ENCODE assay signal across 8 mouse cellular contexts in genomic region chr15:82244115-82244804, GRCm38 (mm10). TPM values are rescaled to one million over a fixed set of nuclear protein-coding genes. Genes with fewer than 3 reads are reported as not detected.
A peak's percentile ranks its signal among the peaks of the same experiment; 100 is the strongest.
DNase-seq lines count a peak whose midpoint lies in the region; ATAC-seq and TF ChIP-seq lines count a peak whose summit lies in the region.

TSS of gene Cenpm (minus strand) at chr15:82244748.

- peaks cover 7 to 21% of the 10 kb centered on the region in 2 experiments for H3K36me3 ChIP-seq in CH12.LX (replicated peaks in 1 of 2; ENCODE audit: control insufficient read depth in 1 of 2, insufficient read depth in 1 of 2, low read length in 1 of 2)
- H3K36me3 ChIP-seq in forebrain, embryonic 12.5 days (replicated peaks), result 0 out of 2 replicates have a peak, but pooled peaks cover under 1% of the 10 kb centered on the region
- H3K36me3 ChIP-seq in liver, postnatal 0 days (replicated peaks; ENCODE audit: insufficient read depth, low read length), result peaks cover 3% of the 10 kb centered on the region; the same call in 1 of the 2 replicates
- H3K36me3 ChIP-seq in neural tube, embryonic 14.5 days (ENCODE audit: control insufficient read depth, insufficient read depth, low read length), result no peaks in the 10 kb centered on the region

- TF ChIP-seq POLR2A in CH12.LX (IDR thresholded peaks at IDR 0.05; ENCODE audit: low read depth, low read length), result peak; percentile 65

- WGBS in forebrain, embryonic 12.5 days, result under 1% methylated on average over 65 of the region's 65 CpGs
- WGBS in large intestine, adult 2 months, result under 1% methylated on average over 65 of the region's 65 CpGs
- under 1% methylated on average over 65 of the region's 65 CpGs for WGBS in liver, postnatal 0 days (ENCODE audit: insufficient replicate concordance)
- WGBS in neural tube, embryonic 14.5 days, result under 1% methylated on average over 65 of the region's 65 CpGs

- intact Hi-C loops in heart, postnatal 10 days (cut with DNase I), result no loop called here

- DNase-seq in CH12.LX (ENCODE audit: extremely low read depth), result peak; percentile 91
- peak; percentile 89 for DNase-seq in c-Kit-positive CD71-positive TER-119-negative erythroid progenitor cells, embryonic 14.5 days (ENCODE audit: low read depth)
- DNase-seq in heart, postnatal 10 days, result peak; percentile 96
- peak; percentile 65 for DNase-seq in large intestine, adult 2 months (ENCODE audit: low read depth, low spot score)
- DNase-seq in liver, postnatal 0 days, result peak; percentile 95
- DNase-seq in testis, postnatal 10 days (ENCODE audit: low spot score), result peak; percentile 93

- peak; percentile 98 for ATAC-seq in forebrain, embryonic 12.5 days (ENCODE audit: low FRiP score)
- peak; percentile 96 for ATAC-seq in liver, postnatal 0 days
- ATAC-seq in neural tube, embryonic 14.5 days (ENCODE audit: low read depth), result peak; percentile 98

- peak within 1 kb of the TSS; percentile 82 for H3K4me2 ChIP-seq in CH12.LX (ENCODE audit: insufficient read depth, low read depth, poor library complexity, severe bottlenecking)
- H3K4me2 ChIP-seq in forebrain, embryonic 12.5 days, result peak within 1 kb of the TSS; percentile 85
- peak within 1 kb of the TSS; percentile 98 for H3K4me2 ChIP-seq in liver, postnatal 0 days (ENCODE audit: low read depth, low read length)
- H3K4me2 ChIP-seq in neural tube, embryonic 14.5 days (ENCODE audit: low read depth, low read length), result peak within 1 kb of the TSS; percentile 74

- H3K27me3 ChIP-seq in CH12.LX (replicated peaks), result no peaks in the 10 kb centered on the region
- no peaks in the 10 kb centered on the region for H3K27me3 ChIP-seq in forebrain, embryonic 12.5 days
- H3K27me3 ChIP-seq in liver, postnatal 0 days (ENCODE audit: insufficient read depth, low read length), result no peaks in the 10 kb centered on the region
- H3K27me3 ChIP-seq in neural tube, embryonic 14.5 days (ENCODE audit: control insufficient read depth, insufficient read depth, low read length), result no peaks in the 10 kb centered on the region

- dilution Hi-C loops in CH12.LX (cut with MboI; ENCODE audit: extremely low pct_ligation_motif_present, extremely low pct_unique_long_range_greater_than_20kb, low sequenced_read_pairs), result no loop called here

- no peak for TF ChIP-seq EP300 in CH12.LX (IDR thresholded peaks at IDR 0.05; ENCODE audit: low read length)
- TF ChIP-seq EP300 in liver, postnatal 0 days (IDR thresholded peaks at IDR 0.05; ENCODE audit: low read depth), result no peak

- H3K27ac ChIP-seq in CH12.LX (ENCODE audit: insufficient read depth, low read depth), result peak within 1 kb of the TSS; percentile 87
- peak within 1 kb of the TSS; percentile 95 for H3K27ac ChIP-seq in forebrain, embryonic 12.5 days
- H3K27ac ChIP-seq in liver, postnatal 0 days (ENCODE audit: low read depth), result peak within 1 kb of the TSS; percentile 76
- H3K27ac ChIP-seq in neural tube, embryonic 14.5 days (ENCODE audit: low read depth, low read length), result peak within 1 kb of the TSS; percentile 13; the same call in 1 of the 2 replicates

- peaks cover 0 to 13% of the 10 kb centered on the region in 2 experiments; a peak in 3 of 4 replicates for H3K4me1 ChIP-seq in CH12.LX (ENCODE audit: control insufficient read depth in 1 of 2, insufficient read depth in 2 of 2)
- H3K4me1 ChIP-seq in forebrain, embryonic 12.5 days, result peaks cover 10% of the 10 kb centered on the region
- H3K4me1 ChIP-seq in liver, postnatal 0 days (ENCODE audit: insufficient read depth), result peaks cover 16% of the 10 kb centered on the region
- peaks cover 5% of the 10 kb centered on the region; the same call in 1 of the 2 replicates for H3K4me1 ChIP-seq in neural tube, embryonic 14.5 days (ENCODE audit: control insufficient read depth, insufficient read depth, low read length)

- TF ChIP-seq RAD21 in CH12.LX (IDR thresholded peaks at IDR 0.05; ENCODE audit: low read depth, low read length), result no peak

- TF ChIP-seq CTCF in CH12.LX (conservative IDR thresholded peaks at IDR 0.05 in 1 of 2, IDR thresholded peaks at IDR 0.05 in 1 of 2; ENCODE audit: low read depth in 2 of 2, low read length in 2 of 2), result no peak
- no peak for TF ChIP-seq CTCF in liver, postnatal 0 days (IDR thresholded peaks at IDR 0.05; ENCODE audit: low read depth)

- H3K9ac ChIP-seq in CH12.LX (ENCODE audit: insufficient read depth, low read depth), result peak within 1 kb of the TSS; percentile 72
- peak within 1 kb of the TSS; percentile 71 for H3K9ac ChIP-seq in forebrain, embryonic 12.5 days
- H3K9ac ChIP-seq in liver, postnatal 0 days (replicated peaks), result peak within 1 kb of the TSS; percentile 67
- H3K9ac ChIP-seq in neural tube, embryonic 14.5 days (replicated peaks; ENCODE audit: low read depth, low read length), result peak within 1 kb of the TSS; percentile 39

- in situ Hi-C loops in CH12.LX (cut with MboI; ENCODE audit: low pct_ligation_motif_present, low pct_unique_long_range_greater_than_20kb, low sequenced_read_pairs), result loop anchor here (10.0 kb wide), 1 partner anchor 179 kb away; the partner anchor contains the start of gene Mei1

- H3K4me3 ChIP-seq in CH12.LX (replicated peaks in 1 of 3; ENCODE audit: low read depth in 2 of 3, low read length in 2 of 3, poor library complexity in 1 of 3), result peak within 1 kb of the TSS; percentile 70 to 94 (median 79)
- peak within 1 kb of the TSS; percentile 65 for H3K4me3 ChIP-seq in forebrain, embryonic 12.5 days (replicated peaks)
- peak within 1 kb of the TSS; percentile 72 for H3K4me3 ChIP-seq in liver, postnatal 0 days (ENCODE audit: low read depth, low read length)
- peak within 1 kb of the TSS; percentile 66 for H3K4me3 ChIP-seq in neural tube, embryonic 14.5 days (ENCODE audit: low read depth, low read length)

- H3K9me3 ChIP-seq in CH12.LX (replicated peaks; ENCODE audit: low read length), result no peaks in the 10 kb centered on the region
- no peaks in the 10 kb centered on the region for H3K9me3 ChIP-seq in forebrain, embryonic 12.5 days
- no peaks in the 10 kb centered on the region for H3K9me3 ChIP-seq in liver, postnatal 0 days (ENCODE audit: low read length)
- no peaks in the 10 kb centered on the region for H3K9me3 ChIP-seq in neural tube, embryonic 14.5 days (ENCODE audit: control insufficient read depth, low read length)

- H3K79me2 ChIP-seq in CH12.LX (replicated peaks; ENCODE audit: control insufficient read depth, extremely low read depth, insufficient read depth, poor library complexity, severe bottlenecking), result peaks cover 4% of the 10 kb centered on the region; the same call in 1 of the 2 replicates

TF ChIP-seq in CH12.LX, 34 proteins besides CTCF, POLR2A, EP300 and RAD21 (continues in another document):
- TF ChIP-seq TCF12 (IDR thresholded peaks at IDR 0.05; ENCODE audit: low read depth, low read length), result peak; percentile 32; the same call in 1 of the 2 replicates
- TF ChIP-seq ZMIZ1 (IDR thresholded peaks at IDR 0.05; ENCODE audit: low read depth, low read length), result peak; percentile 71; the same call in 1 of the 2 replicates
- peak; percentile 88 for TF ChIP-seq SIN3A (IDR thresholded peaks at IDR 0.05; ENCODE audit: low read length)
- TF ChIP-seq MAX (IDR thresholded peaks at IDR 0.05; ENCODE audit: low read length), result peak; percentile 72
- no peak for TF ChIP-seq TBP (conservative IDR thresholded peaks at IDR 0.05; ENCODE audit: low read depth, low read length)
- TF ChIP-seq MYC (IDR thresholded peaks at IDR 0.05; ENCODE audit: low read depth, low read length), result peak; percentile 59; the same call in 1 of the 2 replicates
- TF ChIP-seq MAFK (IDR thresholded peaks at IDR 0.05; ENCODE audit: insufficient replicate concordance, low read length), result no peak
- TF ChIP-seq KAT2A (IDR thresholded peaks at IDR 0.05; ENCODE audit: insufficient replicate concordance, low read length), result no peak
- TF ChIP-seq ZKSCAN1 (IDR thresholded peaks at IDR 0.05; ENCODE audit: borderline replicate concordance, low read depth, low read length), result no peak
- no peak for TF ChIP-seq PAX5 (IDR thresholded peaks at IDR 0.05; ENCODE audit: low read length)
- peak; percentile 41; the same call in 1 of the 2 replicates for TF ChIP-seq ELF1 (IDR thresholded peaks at IDR 0.05; ENCODE audit: low read depth, low read length)
- no peak for TF ChIP-seq JUND (conservative IDR thresholded peaks at IDR 0.05; ENCODE audit: low read depth, low read length)
- 0 out of 2 replicates have a peak, but pooled peaks have one; percentile 17 for TF ChIP-seq IRF4 (IDR thresholded peaks at IDR 0.05; ENCODE audit: low read depth, low read length)
- no peak for TF ChIP-seq ZNF384 (IDR thresholded peaks at IDR 0.05; ENCODE audit: low read depth, low read length)
- TF ChIP-seq UBTF (IDR thresholded peaks at IDR 0.05; ENCODE audit: low read depth, low read length), result no peak
- 0 out of 2 replicates have a peak, but pooled peaks have one; percentile 65 for TF ChIP-seq E2F4 (IDR thresholded peaks at IDR 0.05; ENCODE audit: insufficient replicate concordance, low read depth, low read length)
- no peak for TF ChIP-seq CHD1 (IDR thresholded peaks at IDR 0.05; ENCODE audit: low read depth, low read length)
- peak; percentile 70 for TF ChIP-seq CHD2 (IDR thresholded peaks at IDR 0.05; ENCODE audit: low read length)
- no peak for TF ChIP-seq SMC3 (IDR thresholded peaks at IDR 0.05; ENCODE audit: low read depth, low read length)
- peak; percentile 40 for TF ChIP-seq HCFC1 (IDR thresholded peaks at IDR 0.05; ENCODE audit: low read depth, low read length)
- TF ChIP-seq USF2 (conservative IDR thresholded peaks at IDR 0.05; ENCODE audit: low read depth, low read length), result no peak
- no peak for TF ChIP-seq GABPA (IDR thresholded peaks at IDR 0.05; ENCODE audit: insufficient replicate concordance, low read depth, low read length)
- TF ChIP-seq MXI1 (IDR thresholded peaks at IDR 0.05; ENCODE audit: low read depth, low read length), result peak; percentile 80; the same call in 1 of the 2 replicates
- no peak for TF ChIP-seq POLR2AphosphoS2 (IDR thresholded peaks at IDR 0.05; ENCODE audit: low read depth, low read length)
- peak; percentile 61; the same call in 1 of the 2 replicates for TF ChIP-seq NELFE (IDR thresholded peaks at IDR 0.05; ENCODE audit: low read depth, low read length)
- no peak for TF ChIP-seq MAZ (IDR thresholded peaks at IDR 0.05; ENCODE audit: low read depth, low read length)
- peak; percentile 78 for TF ChIP-seq NRF1 (IDR thresholded peaks at IDR 0.05; ENCODE audit: low read depth, low read length)

RNA-seq across cellular contexts. Expression of gene Cenpm, which starts in this region (rescaled TPM):
- total RNA-seq in CH12.LX (2012; rRNA removed), result 31.5 and 34.2 TPM in 2 replicates
- total RNA-seq in CH12.LX (2014; rRNA removed), result 17.1 and 22.8 TPM in 2 replicates
- 39.6 and 44.0 TPM in 2 replicates for polyA plus RNA-seq in CH12.LX (2012; ENCODE audit: insufficient read length, low read depth)
- 81.3 and 86.4 TPM in 2 replicates for polyA plus RNA-seq in forebrain, embryonic 12.5 days (2016; fragmentation: Nextera tagmentation; extraction: Ambion mirVana)
- total RNA-seq in heart, postnatal 10 days (2021), result 1 to 10 TPM; 6.6 to 7.8 TPM
- 17.1 and 21.4 TPM in 2 replicates for polyA plus RNA-seq in large intestine, adult 2 months (2012; rRNA removed)
- polyA plus RNA-seq in liver, postnatal 0 days (2015; fragmentation: Nextera tagmentation; extraction: Ambion mirVana), result 27.8 and 30.7 TPM in 2 replicates
- 11.2 and 12.0 TPM in 2 replicates for polyA plus RNA-seq in neural tube, embryonic 14.5 days (2014; fragmentation: Nextera tagmentation; extraction: Ambion mirVana)

Comparison
In these comparisons a context has a peak if more than half of its experiments do, and no peak if none do; other contexts are left out.
1. Peak in every context shown above with its lines: DNase-seq, ATAC-seq, H3K4me3 ChIP-seq and H3K27ac ChIP-seq.
2. H3K27ac ChIP-seq: peak in every context shown above with its lines; median percentile 95 in forebrain, embryonic 12.5 days; 87 in CH12.LX; 76 in liver, postnatal 0 days; 13 in neural tube, embryonic 14.5 days.